Mouse (Mus musculus) erythroblast, embryonic 14.5 days (primary cell): ENCODE data around the gene Mtus2.

Experiments used
- GATA1 ChIP-seq: IDR thresholded peaks from 2 replicates; pipeline ENCODE4 v1.6.1; 2012; ENCODE audit warnings: low read length, inconsistent platforms, mixed read lengths
- TAL1 ChIP-seq: IDR thresholded peaks from 3 replicates; pipeline ENCODE4 v1.6.1; 2012; ENCODE audit warnings: low read length, inconsistent platforms, mixed read lengths

GRCm38 (mm10) chr5:148236616-148237015, 279.5 kb downstream of the Mtus2 start:
- TF ChIP-seq TAL1 (no peak), GATA1 (no peak)
